In the genomic region with DNA sequence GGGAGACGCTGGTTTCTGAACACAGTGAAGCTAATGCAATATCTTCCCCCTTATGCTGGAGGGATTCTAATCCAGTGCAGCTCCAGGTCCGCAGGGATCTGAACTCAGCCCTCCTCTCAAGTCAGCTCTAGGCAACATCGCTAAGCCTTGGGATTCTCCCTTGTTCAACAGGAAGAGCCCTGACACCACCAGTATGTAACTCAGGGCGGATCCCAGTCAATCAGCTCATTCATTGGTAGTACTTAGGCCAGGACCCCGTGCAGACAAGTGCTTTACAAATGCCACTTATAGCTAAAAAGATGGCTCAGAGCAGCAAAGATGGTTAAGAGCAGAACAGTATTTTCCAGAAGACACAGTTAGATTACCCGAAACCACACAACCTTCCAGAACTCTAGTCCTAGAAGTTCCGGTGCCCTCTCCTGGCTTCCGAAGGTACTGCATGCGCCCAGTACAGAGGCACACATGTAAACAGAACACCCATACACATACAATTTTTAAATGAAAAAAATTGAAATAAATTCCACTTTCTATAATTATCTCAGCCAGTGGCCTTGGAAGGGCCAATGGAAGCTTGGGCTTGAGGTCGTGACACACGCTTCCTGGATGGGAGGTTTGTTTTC, we compare ENCODE assay signal across 9 mouse cellular contexts. TPM values are rescaled to one million over a fixed set of nuclear protein-coding genes. Genes with fewer than 3 reads are reported as not detected.
A peak's percentile ranks its signal among the peaks of the same experiment; 100 is the strongest.
DNase-seq lines count a peak whose midpoint lies in the region; ATAC-seq and TF ChIP-seq lines count a peak whose summit lies in the region.
"Had no signal": no experiment of that assay in that cellular context is flagged by ENCODE, and none has a peak within 500 bp of the region (broad histone marks: within the 10 kb centered on the region; RNA-seq: fewer than 3 reads in every experiment).

No protein-coding gene starts in this region.

- H3K36me3 ChIP-seq in CH12.LX (replicated peaks in 1 of 2; ENCODE audit: control insufficient read depth in 1 of 2, insufficient read depth in 1 of 2, low read length in 1 of 2) (no peaks in the 10 kb centered on the region), myocyte (ENCODE audit: control insufficient read depth, insufficient read depth) (no peaks in the 10 kb centered on the region)
- H3K36me3 ChIP-seq in forebrain, embryonic 11.5 days (ENCODE audit: control insufficient read depth, insufficient read depth, low read length), result no peaks in the 10 kb centered on the region
- H3K36me3 ChIP-seq in heart, embryonic 15.5 days, result no peaks in the 10 kb centered on the region
- H3K36me3 ChIP-seq in liver, embryonic 12.5 days, result no peaks in the 10 kb centered on the region
- H3K36me3 ChIP-seq in stomach, embryonic 14.5 days (ENCODE audit: control insufficient read depth, insufficient read depth, low read length), result no peaks in the 10 kb centered on the region

- ATAC-seq in forebrain, embryonic 11.5 days (replicated peaks; ENCODE audit: low FRiP score), result 0 out of 2 replicates have a peak, but pooled peaks have one; percentile 15
- ATAC-seq in heart, embryonic 15.5 days (replicated peaks; ENCODE audit: insufficient number of reproducible peaks, insufficient read depth, low FRiP score, low read depth), result no peak
- peak; percentile 47; the same call in 1 of the 2 replicates for ATAC-seq in liver, embryonic 12.5 days
- no peak; the same call in 1 of the 2 replicates for ATAC-seq in stomach, embryonic 14.5 days (ENCODE audit: insufficient number of reproducible peaks, insufficient read depth, low FRiP score, low read depth)

- H3K9ac ChIP-seq in CH12.LX (ENCODE audit: insufficient read depth, low read depth), result peak overlapping the region; percentile 58
- H3K9ac ChIP-seq in forebrain, embryonic 11.5 days (ENCODE audit: low read length), result no peak overlapping the region; the same call in 1 of the 2 replicates
- peak overlapping the region; percentile 32; the same call in 1 of the 2 replicates for H3K9ac ChIP-seq in heart, embryonic 15.5 days
- H3K9ac ChIP-seq in liver, embryonic 12.5 days, result no peak overlapping the region
- no peak overlapping the region for H3K9ac ChIP-seq in stomach, embryonic 14.5 days (replicated peaks; ENCODE audit: low read depth, low read length)

- H3ac ChIP-seq in myocyte (ENCODE audit: control insufficient read depth, insufficient read length), result no peak overlapping the region

- H3K27me3 ChIP-seq in CH12.LX (replicated peaks) (peaks cover 15% of the 10 kb centered on the region), myocyte (ENCODE audit: control insufficient read depth, insufficient read depth, insufficient read length) (no peaks in the 10 kb centered on the region)
- no peaks in the 10 kb centered on the region for H3K27me3 ChIP-seq in forebrain, embryonic 11.5 days (ENCODE audit: control insufficient read depth, insufficient read depth, low read length)
- H3K27me3 ChIP-seq in heart, embryonic 15.5 days, result no peaks in the 10 kb centered on the region
- H3K27me3 ChIP-seq in liver, embryonic 12.5 days (replicated peaks), result peaks cover 26% of the 10 kb centered on the region; the same call in 1 of the 2 replicates
- no peaks in the 10 kb centered on the region for H3K27me3 ChIP-seq in stomach, embryonic 14.5 days (ENCODE audit: control insufficient read depth, insufficient read depth, low read length)

- in situ Hi-C loops in CH12.LX (cut with MboI; ENCODE audit: low pct_ligation_motif_present, low pct_unique_long_range_greater_than_20kb, low sequenced_read_pairs), result loop anchor here (5.0 to 10.0 kb wide), 2 partner anchors 37 to 54 kb away; no protein-coding TSS in a partner anchor

- H3K4me2 ChIP-seq in CH12.LX (ENCODE audit: insufficient read depth, low read depth, poor library complexity, severe bottlenecking) (peak overlapping the region; percentile 83), myocyte (ENCODE audit: low read depth) (peak overlapping the region; percentile 72)
- peak overlapping the region; percentile 3; the same call in 1 of the 2 replicates for H3K4me2 ChIP-seq in forebrain, embryonic 11.5 days (ENCODE audit: low read depth, low read length, severe bottlenecking)
- peak overlapping the region; percentile 66 for H3K4me2 ChIP-seq in heart, embryonic 15.5 days
- peak overlapping the region; percentile 63 for H3K4me2 ChIP-seq in liver, embryonic 12.5 days
- peak overlapping the region; percentile 33 for H3K4me2 ChIP-seq in stomach, embryonic 14.5 days (replicated peaks; ENCODE audit: low read depth, low read length)

- H3K79me2 ChIP-seq in CH12.LX (replicated peaks; ENCODE audit: control insufficient read depth, extremely low read depth, insufficient read depth, poor library complexity, severe bottlenecking) (no peaks in the 10 kb centered on the region), myocyte (ENCODE audit: control insufficient read depth, insufficient read depth) (no peaks in the 10 kb centered on the region)

- peak; percentile 92 to 97 for TF ChIP-seq CTCF in CH12.LX (conservative IDR thresholded peaks at IDR 0.05 in 1 of 2, IDR thresholded peaks at IDR 0.05 in 1 of 2; ENCODE audit: low read depth in 2 of 2, low read length in 2 of 2)

- no peak overlapping the region for H3K27ac ChIP-seq in CH12.LX (ENCODE audit: insufficient read depth, low read depth)
- H3K27ac ChIP-seq in forebrain, embryonic 11.5 days (ENCODE audit: low read depth, low read length), result no peak overlapping the region
- H3K27ac ChIP-seq in heart, embryonic 15.5 days, result no peak overlapping the region
- no peak overlapping the region for H3K27ac ChIP-seq in liver, embryonic 12.5 days
- no peak overlapping the region for H3K27ac ChIP-seq in stomach, embryonic 14.5 days (ENCODE audit: low read length)

- 27% methylated on average over 11 of the region's 11 CpGs for WGBS in forebrain, embryonic 11.5 days
- 18% methylated on average over 11 of the region's 11 CpGs for WGBS in heart, embryonic 15.5 days
- 15% methylated on average over 11 of the region's 11 CpGs for WGBS in liver, embryonic 12.5 days (ENCODE audit: insufficient replicate concordance)
- WGBS in stomach, embryonic 14.5 days, result 26% methylated on average over 11 of the region's 11 CpGs

- TF ChIP-seq RAD21 in CH12.LX (IDR thresholded peaks at IDR 0.05; ENCODE audit: low read depth, low read length), result peak; percentile 84

- H3K4me3 ChIP-seq in CH12.LX (replicated peaks in 1 of 3; ENCODE audit: low read depth in 2 of 3, low read length in 2 of 3, poor library complexity in 1 of 3) (peak overlapping the region; percentile 40 to 52 (median 48)), myocyte (no peak overlapping the region)
- H3K4me3 ChIP-seq in forebrain, embryonic 11.5 days (ENCODE audit: low read depth, low read length), result no peak overlapping the region
- peak overlapping the region; percentile 33 for H3K4me3 ChIP-seq in heart, embryonic 15.5 days
- H3K4me3 ChIP-seq in liver, embryonic 12.5 days, result peak overlapping the region; percentile 32
- H3K4me3 ChIP-seq in stomach, embryonic 14.5 days (ENCODE audit: low read depth, low read length), result no peak overlapping the region

- TF ChIP-seq POLR2A in CH12.LX (IDR thresholded peaks at IDR 0.05; ENCODE audit: low read depth, low read length) (no peak), myocyte (IDR thresholded peaks at IDR 0.05; ENCODE audit: insufficient read length, low read depth) (no peak)

- dilution Hi-C loops in CH12.LX (cut with MboI; ENCODE audit: extremely low pct_ligation_motif_present, extremely low pct_unique_long_range_greater_than_20kb, low sequenced_read_pairs), result no loop called here

- peak; percentile 86 for DNase-seq in CH12.LX (ENCODE audit: extremely low read depth)
- DNase-seq in c-Kit-positive CD71-positive TER-119-negative erythroid progenitor cells, embryonic 14.5 days (ENCODE audit: low read depth), result peak; percentile 73
- peak; percentile 90 for DNase-seq in forebrain, embryonic 11.5 days (ENCODE audit: low spot score)
- peak; percentile 94 for DNase-seq in kidney, postnatal 10 days

- peaks cover 0 to 13% of the 10 kb centered on the region in 2 experiments; a peak in 2 of 4 replicates for H3K4me1 ChIP-seq in CH12.LX (ENCODE audit: control insufficient read depth in 1 of 2, insufficient read depth in 2 of 2)
- H3K4me1 ChIP-seq in forebrain, embryonic 11.5 days (replicated peaks; ENCODE audit: control insufficient read depth, insufficient read depth, low read length), result no peaks in the 10 kb centered on the region
- H3K4me1 ChIP-seq in heart, embryonic 15.5 days (replicated peaks), result peaks cover 12% of the 10 kb centered on the region
- H3K4me1 ChIP-seq in liver, embryonic 12.5 days, result peaks cover 9% of the 10 kb centered on the region
- 0 out of 2 replicates have a peak, but pooled peaks cover 3% of the 10 kb centered on the region for H3K4me1 ChIP-seq in stomach, embryonic 14.5 days (ENCODE audit: control insufficient read depth, insufficient read depth, low read length)

- no peak for TF ChIP-seq EP300 in CH12.LX (IDR thresholded peaks at IDR 0.05; ENCODE audit: low read length)

- peaks cover 12% of the 10 kb centered on the region for H3K9me3 ChIP-seq in CH12.LX (replicated peaks; ENCODE audit: low read length)
- H3K9me3 ChIP-seq in forebrain, embryonic 11.5 days (ENCODE audit: control insufficient read depth, low read length), result no peaks in the 10 kb centered on the region
- no peaks in the 10 kb centered on the region for H3K9me3 ChIP-seq in heart, embryonic 15.5 days (replicated peaks)
- no peaks in the 10 kb centered on the region for H3K9me3 ChIP-seq in liver, embryonic 12.5 days (replicated peaks)
- no peaks in the 10 kb centered on the region for H3K9me3 ChIP-seq in stomach, embryonic 14.5 days (ENCODE audit: control insufficient read depth, low read depth, low read length)

RNA-seq across cellular contexts. Expression of a gene that starts 9.7 kb away (rescaled TPM):
- 0.13 TPM in 1 of 2 replicates, not detected in the other for total RNA-seq in CH12.LX (2012; rRNA removed)
- 0.05 TPM in 1 of 2 replicates, not detected in the other for total RNA-seq in CH12.LX (2014; rRNA removed)
- not detected in 2 replicates for polyA plus RNA-seq in CH12.LX (2012; ENCODE audit: insufficient read length, low read depth)
- 3.7 and 4.5 TPM in 2 replicates for polyA plus RNA-seq in forebrain, embryonic 11.5 days (2014; fragmentation: Nextera tagmentation; extraction: Ambion mirVana)
- 1.2 and 2.3 TPM in 2 replicates for polyA plus RNA-seq in heart, embryonic 15.5 days (2015; fragmentation: Nextera tagmentation; extraction: Ambion mirVana)
- polyA plus RNA-seq in liver, embryonic 12.5 days (2016; fragmentation: Nextera tagmentation; extraction: Ambion mirVana), result 2.2 and 2.6 TPM in 2 replicates
- 120 TPM for polyA plus RNA-seq in myocyte (2012; fragmentation: generic; extraction: Trizol)
- polyA plus RNA-seq in stomach, embryonic 14.5 days (2014; fragmentation: Nextera tagmentation; extraction: Ambion mirVana), result 9.5 and 10.2 TPM in 2 replicates

RNA-seq across cellular contexts. Expression of a gene that starts 11.3 kb away (rescaled TPM):
- total RNA-seq in CH12.LX (2012; rRNA removed), result not detected in 2 replicates
- total RNA-seq in CH12.LX (2014; rRNA removed), result not detected in 2 replicates
- polyA plus RNA-seq in CH12.LX (2012; ENCODE audit: insufficient read length, low read depth), result not detected in 2 replicates
- not detected in 2 replicates for polyA plus RNA-seq in forebrain, embryonic 11.5 days (2014; fragmentation: Nextera tagmentation; extraction: Ambion mirVana)
- not detected in 2 replicates for polyA plus RNA-seq in heart, embryonic 15.5 days (2015; fragmentation: Nextera tagmentation; extraction: Ambion mirVana)
- not detected in 2 replicates for polyA plus RNA-seq in liver, embryonic 12.5 days (2016; fragmentation: Nextera tagmentation; extraction: Ambion mirVana)
- polyA plus RNA-seq in myocyte (2012; fragmentation: generic; extraction: Trizol), result not detected
- not detected in 2 replicates for polyA plus RNA-seq in stomach, embryonic 14.5 days (2014; fragmentation: Nextera tagmentation; extraction: Ambion mirVana)
- polyA plus RNA-seq: gonadal fat pad, adult 2 months had no signal

RNA-seq across cellular contexts. Expression of a gene that starts 24.8 kb away (rescaled TPM):
- total RNA-seq in CH12.LX (2012; rRNA removed) (not detected in 2 replicates), CH12.LX (2014; rRNA removed) (not detected in 2 replicates)
- polyA plus RNA-seq in CH12.LX (2012; ENCODE audit: insufficient read length, low read depth) (not detected in 2 replicates), myocyte (2012; fragmentation: generic; extraction: Trizol) (not detected)
- polyA plus RNA-seq in forebrain, embryonic 11.5 days (2014; fragmentation: Nextera tagmentation; extraction: Ambion mirVana), result not detected in 2 replicates
- polyA plus RNA-seq in heart, embryonic 15.5 days (2015; fragmentation: Nextera tagmentation; extraction: Ambion mirVana), result not detected in 2 replicates
- polyA plus RNA-seq in liver, embryonic 12.5 days (2016; fragmentation: Nextera tagmentation; extraction: Ambion mirVana), result not detected in 2 replicates
- not detected in 2 replicates for polyA plus RNA-seq in stomach, embryonic 14.5 days (2014; fragmentation: Nextera tagmentation; extraction: Ambion mirVana)
- polyA plus RNA-seq: gonadal fat pad, adult 2 months had no signal

RNA-seq across cellular contexts. Expression of a gene that starts 30.8 kb away (rescaled TPM):
- 10.4 and 11.9 TPM in 2 replicates for total RNA-seq in CH12.LX (2012; rRNA removed)
- total RNA-seq in CH12.LX (2014; rRNA removed), result 6.3 and 6.5 TPM in 2 replicates
- polyA plus RNA-seq in CH12.LX (2012; ENCODE audit: insufficient read length, low read depth), result 9.0 and 10.1 TPM in 2 replicates
- polyA plus RNA-seq in forebrain, embryonic 11.5 days (2014; fragmentation: Nextera tagmentation; extraction: Ambion mirVana), result 0.71 and 0.95 TPM in 2 replicates
- polyA plus RNA-seq in heart, embryonic 15.5 days (2015; fragmentation: Nextera tagmentation; extraction: Ambion mirVana), result 4.6 and 6.5 TPM in 2 replicates
- polyA plus RNA-seq in liver, embryonic 12.5 days (2016; fragmentation: Nextera tagmentation; extraction: Ambion mirVana), result 1.9 and 2.4 TPM in 2 replicates
- polyA plus RNA-seq in myocyte (2012; fragmentation: generic; extraction: Trizol), result 1.4 TPM
- 2.3 and 2.5 TPM in 2 replicates for polyA plus RNA-seq in stomach, embryonic 14.5 days (2014; fragmentation: Nextera tagmentation; extraction: Ambion mirVana)

Comparison
In these comparisons a context has a peak if more than half of its experiments do, and no peak if none do; other contexts are left out.
1. H3K4me2 ChIP-seq: peak in every context shown above with its lines; median percentile 83 in CH12.LX; 72 in myocyte; 66 in heart, embryonic 15.5 days; 63 in liver, embryonic 12.5 days; 33 in stomach, embryonic 14.5 days; 3 in forebrain, embryonic 11.5 days.
2. H3K4me3 ChIP-seq: peak in CH12.LX (3 of 3), heart, embryonic 15.5 days (single experiment) and liver, embryonic 12.5 days (single experiment); none in forebrain, embryonic 11.5 days (single experiment), myocyte (single experiment) and stomach, embryonic 14.5 days (single experiment).
3. H3K9ac ChIP-seq: peak in CH12.LX (single experiment) and heart, embryonic 15.5 days (single experiment); none in forebrain, embryonic 11.5 days (single experiment), liver, embryonic 12.5 days (single experiment) and stomach, embryonic 14.5 days (single experiment).
4. ATAC-seq: peak in forebrain, embryonic 11.5 days (single experiment) and liver, embryonic 12.5 days (single experiment); none in heart, embryonic 15.5 days (single experiment) and stomach, embryonic 14.5 days (single experiment).
5. RNA of a gene that starts 9.7 kb away (polyA plus RNA-seq): 120 TPM in myocyte (single experiment); 9.5 to 10.2 TPM in stomach, embryonic 14.5 days, 3.7 to 4.5 TPM in forebrain, embryonic 11.5 days, 2.2 to 2.6 TPM in liver, embryonic 12.5 days, 1.2 to 2.3 TPM in heart, embryonic 15.5 days and not detected in CH12.LX; every median in the first group is over 10 times any median in the second.
6. Peak in every context shown above with its lines, with median percentiles within 50 percentile points of each other: DNase-seq.